Mouse (Mus musculus) neural tube, embryonic 14.5 days (tissue): ENCODE results near the gene Eif4ebp2. TPM values are rescaled to one million over a fixed set of nuclear protein-coding genes. Genes with fewer than 3 reads are reported as not detected.

Experiments used
- ATAC-seq: fragments of 200-750 bp; cut with Nextera tagmentation; 2 replicates; pipeline ENCODE4 v1.8.0; 2017; ENCODE audit warnings: low read depth, mild to moderate bottlenecking, moderate TSS enrichment, moderate library complexity
- H3K27ac ChIP-seq: fragments of 300-500 bp; sonication (generic); 2 replicates; pipeline ENCODE4 v1.5.1; 2014; ENCODE audit warnings: low read depth, mild to moderate bottlenecking, control low read depth, low read length, moderate library complexity, mixed read lengths
- H3K27me3 ChIP-seq: fragments of 300-500 bp; sonication (generic); 2 replicates; pipeline ENCODE4 v1.6.1; 2014; ENCODE audit warnings: low read length; ENCODE audit not compliant: control insufficient read depth, insufficient read depth
- H3K36me3 ChIP-seq: fragments of 300-500 bp; sonication (generic); 2 replicates; pipeline ENCODE4 v1.6.1; 2014; ENCODE audit warnings: low read length, mixed read lengths; ENCODE audit not compliant: control insufficient read depth, insufficient read depth
- H3K4me1 ChIP-seq: fragments of 300-500 bp; sonication (generic); 2 replicates; pipeline ENCODE4 v1.6.1; 2014; ENCODE audit warnings: low read length; ENCODE audit not compliant: control insufficient read depth, insufficient read depth
- H3K4me2 ChIP-seq: fragments of 300-500 bp; sonication (generic); 2 replicates; pipeline ENCODE4 v1.6.1; 2014; ENCODE audit warnings: mild to moderate bottlenecking, low read depth, low read length, control low read depth
- H3K4me3 ChIP-seq: fragments of 300-500 bp; sonication (generic); 2 replicates; pipeline ENCODE4 v1.5.1; 2014; ENCODE audit warnings: low read depth, low read length, control low read depth, mixed read lengths
- H3K9ac ChIP-seq: fragments of 300-500 bp; sonication (generic); replicated peaks from 2 replicates; pipeline ENCODE4 v1.6.1; 2014; ENCODE audit warnings: low read depth, mild to moderate bottlenecking, control low read depth, low read length, mixed read lengths
- H3K9me3 ChIP-seq: fragments of 300-500 bp; sonication (generic); 2 replicates; pipeline ENCODE4 v1.6.1; 2016; ENCODE audit warnings: low read length; ENCODE audit not compliant: control insufficient read depth
- WGBS: fragments of 180-500 bp; shearing (Covaris S2); extraction: QIAGEN DNeasy Blood & Tissue Kit; methylation state at CpG from one replicate; pipeline ENCODE4 v1.1.7; 2014; 5-methylcytosine and 5-hydroxymethylcytosine counted together
- polyA plus RNA-seq: library from polyadenylated mRNA; unstranded; fragments of >200 nt; fragmentation: Nextera tagmentation; extraction: Ambion mirVana; gene quantifications from 2 replicates; pipeline ENCODE4 v1.2.1, GENCODE M21; 2014

Eif4ebp2 gene
- polyA plus RNA-seq, 1 experiment from 2014 or later, result 40.0 TPM

- 0 out of 2 replicates have a peak, but pooled peaks cover 3% of the 10 kb centered on the region for H3K4me1 ChIP-seq
- H3K9me3 ChIP-seq, result no peaks in the 10 kb centered on the region
- ATAC-seq, result peak; percentile 71; the same call in 1 of the 2 replicates
- no peak overlapping the region for H3K4me3 ChIP-seq
- 32% methylated on average over 4 of the region's 4 CpGs for WGBS
- no peak overlapping the region for H3K27ac ChIP-seq
- no peaks in the 10 kb centered on the region for H3K27me3 ChIP-seq
- peaks cover 18% of the 10 kb centered on the region for H3K36me3 ChIP-seq
- H3K4me2 ChIP-seq, result no peak overlapping the region
- no peak overlapping the region for H3K9ac ChIP-seq
Measured at GRCm38 (mm10) chr10:61428416-61428815, 24.0 kb downstream of the Eif4ebp2 start.

- Histone ChIP-seq H3K4me1 (0 out of 2 replicates have a peak, but pooled peaks cover 3% of the 10 kb centered on the region), H3K9me3 (no peaks in the 10 kb centered on the region), H3K36me3 (peaks cover 13% of the 10 kb centered on the region), H3K4me2 (no peak overlapping the region), H3K27ac (no peak overlapping the region), H3K4me3 (no peak overlapping the region), H3K27me3 (no peaks in the 10 kb centered on the region), H3K9ac (no peak overlapping the region)
- WGBS, result 83% methylated on average over 6 of the region's 6 CpGs
- no peak for ATAC-seq
Measured at GRCm38 (mm10) chr10:61427951-61428350, 24.5 kb downstream of the Eif4ebp2 start.

- Histone ChIP-seq H3K27me3 (no peaks in the 10 kb centered on the region), H3K4me2 (no peak overlapping the region), H3K4me1 (0 out of 2 replicates have a peak, but pooled peaks cover 3% of the 10 kb centered on the region), H3K4me3 (no peak overlapping the region), H3K27ac (no peak overlapping the region), H3K9ac (no peak overlapping the region), H3K9me3 (no peaks in the 10 kb centered on the region), H3K36me3 (peaks cover 5% of the 10 kb centered on the region)
- 64% methylated on average over 2 of the region's 2 CpGs for WGBS
- ATAC-seq, result no peak
Measured at GRCm38 (mm10) chr10:61426251-61426757, 26.2 kb downstream of the Eif4ebp2 start.

- Histone ChIP-seq H3K27ac (no peak overlapping the region), H3K27me3 (peaks cover 4% of the 10 kb centered on the region), H3K9me3 (no peaks in the 10 kb centered on the region), H3K36me3 (0 out of 2 replicates have a peak, but pooled peaks cover 2% of the 10 kb centered on the region), H3K4me1 (0 out of 2 replicates have a peak, but pooled peaks cover 3% of the 10 kb centered on the region), H3K4me2 (no peak overlapping the region), H3K9ac (no peak overlapping the region), H3K4me3 (no peak overlapping the region)
- no peak for ATAC-seq
- 69% methylated on average over 2 of the region's 2 CpGs for WGBS
Measured at GRCm38 (mm10) chr10:61425047-61425446, 27.4 kb downstream of the Eif4ebp2 start.

DNA sequence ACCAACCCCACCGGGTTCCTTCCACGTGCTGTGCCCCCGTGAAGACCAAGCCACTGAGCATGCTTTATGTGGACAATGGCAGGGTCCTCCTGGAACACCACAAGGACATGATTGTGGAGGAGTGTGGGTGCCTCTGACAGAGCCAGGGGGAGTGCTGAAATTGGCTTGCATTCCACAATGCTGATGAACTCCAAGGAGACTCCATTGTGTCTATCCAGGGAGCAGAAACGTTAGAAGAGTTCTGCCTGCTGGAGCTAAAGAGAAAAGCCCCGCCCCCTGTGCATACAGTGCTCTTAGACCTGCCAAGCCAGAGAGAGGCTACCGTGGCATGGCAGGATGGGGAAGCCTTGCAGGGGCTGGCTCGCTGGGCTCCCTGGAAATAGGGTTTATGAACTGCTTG lies 28.0 kb downstream of the Eif4ebp2 start:
- H3K36me3 ChIP-seq, result no peaks in the 10 kb centered on the region
- H3K4me1 ChIP-seq, result 0 out of 2 replicates have a peak, but pooled peaks cover 3% of the 10 kb centered on the region
- WGBS, result 24% methylated on average over 7 of the region's 7 CpGs
- no peak overlapping the region for H3K4me3 ChIP-seq
- peak; percentile 54; the same call in 1 of the 2 replicates for ATAC-seq
- H3K27ac ChIP-seq, result no peak overlapping the region
- H3K9ac ChIP-seq, result no peak overlapping the region
- peaks cover 9% of the 10 kb centered on the region for H3K27me3 ChIP-seq
- H3K9me3 ChIP-seq, result no peaks in the 10 kb centered on the region
- H3K4me2 ChIP-seq, result no peak overlapping the region

DNA sequence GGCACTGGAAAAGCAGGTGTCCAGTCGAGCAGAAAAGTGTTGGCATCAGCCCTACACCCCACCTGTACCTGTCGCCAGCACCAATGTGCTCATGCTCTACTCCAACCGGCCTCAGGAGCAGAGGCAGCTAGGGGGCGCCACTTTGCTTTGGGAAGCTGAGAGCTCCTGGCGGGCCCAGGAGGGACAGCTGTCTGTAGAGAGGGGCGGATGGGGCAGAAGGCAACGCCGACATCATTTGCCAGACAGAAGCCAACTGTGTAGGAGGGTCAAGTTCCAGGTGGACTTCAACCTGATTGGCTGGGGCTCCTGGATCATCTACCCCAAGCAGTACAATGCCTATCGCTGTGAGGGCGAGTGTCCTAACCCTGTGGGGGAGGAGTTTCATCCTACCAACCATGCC lies 29.2 kb downstream of the Eif4ebp2 start:
- Histone ChIP-seq H3K27ac (no peak overlapping the region), H3K27me3 (peaks cover 15% of the 10 kb centered on the region), H3K4me2 (no peak overlapping the region), H3K36me3 (no peaks in the 10 kb centered on the region), H3K4me1 (0 out of 2 replicates have a peak, but pooled peaks cover 7% of the 10 kb centered on the region), H3K9me3 (no peaks in the 10 kb centered on the region), H3K9ac (no peak overlapping the region), H3K4me3 (no peak overlapping the region)
- 64% methylated on average over 10 of the region's 10 CpGs for WGBS
- ATAC-seq, result no peak

DNA sequence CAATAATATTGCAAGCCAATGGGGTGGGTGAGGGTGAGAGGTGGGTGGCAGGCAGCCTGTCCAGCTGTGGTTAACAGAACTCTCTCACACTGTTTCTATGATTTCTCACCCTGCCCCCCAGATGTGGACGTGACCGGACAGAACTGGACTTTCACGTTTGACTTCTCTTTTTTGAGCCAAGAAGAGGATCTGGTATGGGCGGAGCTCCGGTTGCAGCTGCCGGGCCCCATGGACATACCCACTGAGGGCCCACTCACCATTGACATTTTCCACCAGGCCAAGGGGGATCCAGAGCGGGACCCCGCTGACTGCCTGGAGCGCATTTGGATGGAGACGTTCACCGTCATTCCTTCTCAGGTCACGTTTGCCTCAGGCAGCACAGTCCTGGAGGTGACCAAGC lies 29.6 kb downstream of the Eif4ebp2 start:
- H3K36me3 ChIP-seq, result no peaks in the 10 kb centered on the region
- 0 out of 2 replicates have a peak, but pooled peaks cover 11% of the 10 kb centered on the region for H3K4me1 ChIP-seq
- ATAC-seq, result no peak
- H3K9ac ChIP-seq, result no peak overlapping the region
- no peak overlapping the region for H3K27ac ChIP-seq
- H3K27me3 ChIP-seq, result peaks cover 19% of the 10 kb centered on the region
- H3K9me3 ChIP-seq, result no peaks in the 10 kb centered on the region
- no peak overlapping the region for H3K4me3 ChIP-seq
- 89% methylated on average over 12 of the region's 12 CpGs for WGBS
- H3K4me2 ChIP-seq, result no peak overlapping the region

GRCm38 (mm10) chr10:61420011-61420410 lies 32.5 kb downstream of the Eif4ebp2 start:
- Histone ChIP-seq H3K4me2 (no peak overlapping the region), H3K4me3 (no peak overlapping the region), H3K27me3 (peaks cover 33% of the 10 kb centered on the region), H3K9ac (no peak overlapping the region), H3K9me3 (no peaks in the 10 kb centered on the region), H3K36me3 (no peaks in the 10 kb centered on the region), H3K4me1 (0 out of 2 replicates have a peak, but pooled peaks cover 11% of the 10 kb centered on the region), H3K27ac (no peak overlapping the region)
- ATAC-seq, result no peak
- WGBS, result 65% methylated on average over 4 of the region's 4 CpGs

DNA sequence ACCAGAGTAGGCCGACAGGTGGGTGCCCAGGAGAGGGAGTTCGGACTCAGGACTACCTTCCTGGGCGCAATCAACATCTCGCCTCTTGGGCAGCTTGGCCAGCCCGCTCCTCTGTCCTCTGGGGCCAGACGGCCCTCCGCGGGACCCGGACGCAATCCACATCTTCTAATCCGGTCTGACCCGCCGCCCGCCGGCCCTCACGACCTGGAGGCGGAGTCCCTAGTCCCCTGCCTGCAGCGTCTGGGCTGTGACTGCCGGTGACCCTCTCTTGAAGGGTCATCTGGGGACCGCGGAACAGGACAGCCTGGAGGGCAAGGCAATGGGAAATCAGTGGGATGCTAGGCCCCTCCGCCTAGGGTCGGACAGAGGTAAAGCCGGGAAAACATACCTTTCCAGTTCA lies 33.3 kb downstream of the Eif4ebp2 start:
- ATAC-seq, result no peak
- H3K27ac ChIP-seq, result no peak overlapping the region
- H3K36me3 ChIP-seq, result no peaks in the 10 kb centered on the region
- no peaks in the 10 kb centered on the region for H3K9me3 ChIP-seq
- H3K4me2 ChIP-seq, result no peak overlapping the region
- H3K9ac ChIP-seq, result no peak overlapping the region
- H3K4me1 ChIP-seq, result 0 out of 2 replicates have a peak, but pooled peaks cover 8% of the 10 kb centered on the region
- H3K27me3 ChIP-seq, result peaks cover 33% of the 10 kb centered on the region
- 4% methylated on average over 24 of the region's 24 CpGs for WGBS
- no peak overlapping the region for H3K4me3 ChIP-seq
